Mouse (Mus musculus) leukemia stem cell, adult 10-12 weeks (primary cell): ENCODE results near the gene Sphkap. TPM values are rescaled to one million over a fixed set of nuclear protein-coding genes. Genes with fewer than 3 reads are reported as not detected.

Source experiments
- polyA plus RNA-seq: library from polyadenylated mRNA; stranded (reverse); fragments of >175 nt; gene quantifications from 2 replicates; pipeline ENCODE4 v1.2.3, GENCODE M21; 2012; ENCODE audit warnings: low replicate concordance

The Sphkap gene
- 0.07 TPM in 1 of 2 replicates, not detected in the other for polyA plus RNA-seq

DNA sequence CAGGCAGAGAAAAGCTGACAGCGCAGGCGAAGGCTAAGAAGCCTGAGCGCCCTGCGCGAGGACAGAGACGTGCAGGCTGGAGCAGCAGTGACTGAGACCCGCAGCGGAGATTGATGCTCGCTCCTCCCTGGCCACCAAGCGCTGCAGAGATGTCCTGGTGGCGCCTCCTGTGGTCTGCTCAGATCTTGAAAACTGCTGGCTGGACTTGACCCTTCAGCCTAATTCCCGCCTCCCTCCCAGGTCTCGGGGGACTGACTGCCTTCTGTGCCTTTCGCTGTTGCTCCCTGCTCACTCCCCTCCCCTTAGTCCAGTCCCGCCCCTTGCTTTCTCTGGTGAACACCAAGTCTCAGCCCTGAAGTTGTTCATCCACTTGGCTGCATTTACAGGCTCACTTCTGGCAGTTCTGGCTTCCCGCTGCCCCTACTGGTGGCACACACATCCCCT is at the start of gene Sphkap:
Gene Sphkap, minus strand, starts transcription at position 180 of the 444 bp plus-strand sequence.

Other genes with a start within 250 kb of the Sphkap start
- gene Daw1, start 248.4 kb downstream of the Sphkap start, polyA plus RNA-seq = not detected in 2 replicates